Mouse (Mus musculus) CD4-positive, CD25-positive, alpha-beta regulatory T cell, adult 2 months (primary cell): ENCODE data around the gene Nfia.

Experiments
- DNase-seq: peaks from one replicate; pipeline ENCODE4 v3.0.0-alpha.2; 2012; ENCODE audit warnings: low read depth, low spot score

Nfia gene

DNA sequence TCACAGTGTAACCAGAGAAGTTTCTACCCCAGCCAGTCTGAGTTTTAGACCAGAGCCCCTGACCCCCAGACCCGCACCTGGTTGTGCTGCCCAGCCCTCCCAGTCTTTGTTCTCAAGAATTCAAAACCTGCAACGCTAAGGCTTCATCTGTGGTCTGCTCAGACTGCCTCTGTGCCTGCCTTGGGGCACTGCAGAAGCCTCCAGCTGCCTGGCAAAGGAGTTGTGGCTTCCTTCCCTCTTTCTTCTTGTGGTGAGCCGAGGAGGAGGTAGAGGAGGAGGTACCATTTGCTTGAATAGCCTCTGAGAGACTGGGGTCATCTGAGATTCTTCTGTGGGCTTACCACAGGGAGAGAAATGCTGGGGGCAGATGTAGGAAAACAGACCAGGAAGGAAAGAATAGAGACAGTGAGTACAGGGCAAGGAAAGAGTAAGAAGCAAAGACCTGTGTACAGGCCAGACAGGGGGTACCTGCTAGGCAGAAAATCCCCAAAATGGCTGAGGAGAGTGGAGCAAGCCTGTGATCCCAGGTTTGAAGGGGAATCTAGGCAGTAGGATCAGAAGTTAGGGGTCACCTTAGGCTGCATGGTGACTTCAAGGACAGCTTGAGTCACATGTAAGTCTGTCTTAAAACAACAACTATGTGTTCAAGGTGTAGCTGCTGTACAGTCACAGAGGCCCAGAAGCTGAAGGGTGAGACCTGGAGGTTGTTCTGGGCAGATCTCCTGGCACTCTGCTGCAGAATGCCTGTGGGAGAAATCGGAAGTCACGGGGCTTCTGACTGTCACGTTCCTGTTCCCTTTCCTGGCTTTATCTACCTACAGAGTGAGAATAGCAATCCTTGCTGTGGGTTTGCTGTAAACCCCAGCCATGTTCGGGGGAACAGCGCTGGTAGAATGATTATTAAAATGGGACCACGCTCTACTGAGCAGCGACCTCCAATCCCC lies 328.9 kb downstream of the Nfia start:
- DNase-seq = no peak

DNA sequence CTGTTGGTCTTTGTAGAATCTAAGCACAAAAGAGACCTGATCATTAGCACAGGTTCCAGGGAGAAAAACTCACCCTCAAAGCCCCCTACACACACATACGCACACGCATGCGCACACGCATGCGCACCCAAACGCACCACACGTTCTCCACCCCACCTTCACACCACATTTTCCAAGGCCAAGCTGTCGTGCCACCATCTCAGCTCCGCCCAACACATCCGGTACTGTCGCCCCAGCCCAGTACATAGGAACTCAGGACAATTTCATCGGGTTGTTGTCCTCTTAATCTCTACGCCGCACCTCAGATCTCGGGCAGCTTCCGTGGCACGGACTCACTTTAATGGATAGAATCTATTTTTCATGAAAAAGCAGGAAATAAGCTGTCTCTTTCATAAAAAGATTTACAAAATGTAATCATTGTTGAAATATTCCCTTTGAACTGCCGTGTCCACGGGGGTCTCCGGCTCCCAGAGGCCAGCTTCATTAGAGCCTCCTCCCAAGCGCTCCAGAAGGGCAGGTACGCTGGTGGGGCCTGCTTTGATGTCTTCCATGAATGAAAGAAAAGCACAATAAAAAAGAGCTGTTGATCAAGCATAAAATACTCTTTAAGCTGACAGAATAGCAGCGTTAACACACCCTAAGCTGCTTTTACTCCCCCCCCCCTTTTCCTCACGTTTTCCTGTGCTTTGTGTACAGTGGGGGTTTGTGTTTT lies 330.2 kb downstream of the Nfia start:
- DNase-seq = no peak

DNA sequence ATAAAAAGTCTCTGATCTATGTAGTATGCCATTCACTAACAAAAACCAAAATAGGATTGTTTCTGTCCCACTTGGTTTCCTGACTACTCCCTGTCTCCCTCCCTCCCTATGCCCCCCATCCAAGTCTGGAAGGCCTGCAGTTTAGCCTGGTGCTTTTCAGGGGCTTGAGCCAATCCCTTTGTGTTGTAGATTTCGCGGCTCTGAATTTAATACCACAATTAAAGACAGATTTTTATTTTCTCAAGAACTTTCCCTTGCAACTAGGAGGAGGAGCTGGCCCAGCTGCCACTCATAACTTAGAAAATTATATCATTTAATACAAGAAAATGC lies 330.8 kb downstream of the Nfia start:
- no peak for DNase-seq

DNA sequence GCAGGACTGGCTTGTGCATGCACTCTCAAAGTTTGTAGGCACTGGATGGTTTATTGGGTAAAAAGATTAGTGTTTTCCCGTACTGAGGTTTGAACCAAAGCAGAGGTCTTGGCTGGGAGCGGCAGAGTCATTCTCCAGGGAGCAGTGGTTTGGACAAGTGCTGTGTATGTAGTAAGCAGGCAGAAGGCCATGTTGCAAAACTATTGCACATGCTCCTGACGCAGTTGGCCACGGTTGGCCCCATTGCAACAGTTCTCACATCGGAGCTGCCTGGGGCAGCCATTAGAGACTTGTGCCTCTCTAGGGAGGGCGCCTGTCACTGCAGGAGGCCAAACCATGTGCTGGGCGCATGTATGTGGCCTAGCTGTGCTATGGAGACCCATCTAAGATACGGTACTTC lies 331.6 kb downstream of the Nfia start:
- no peak for DNase-seq

DNA sequence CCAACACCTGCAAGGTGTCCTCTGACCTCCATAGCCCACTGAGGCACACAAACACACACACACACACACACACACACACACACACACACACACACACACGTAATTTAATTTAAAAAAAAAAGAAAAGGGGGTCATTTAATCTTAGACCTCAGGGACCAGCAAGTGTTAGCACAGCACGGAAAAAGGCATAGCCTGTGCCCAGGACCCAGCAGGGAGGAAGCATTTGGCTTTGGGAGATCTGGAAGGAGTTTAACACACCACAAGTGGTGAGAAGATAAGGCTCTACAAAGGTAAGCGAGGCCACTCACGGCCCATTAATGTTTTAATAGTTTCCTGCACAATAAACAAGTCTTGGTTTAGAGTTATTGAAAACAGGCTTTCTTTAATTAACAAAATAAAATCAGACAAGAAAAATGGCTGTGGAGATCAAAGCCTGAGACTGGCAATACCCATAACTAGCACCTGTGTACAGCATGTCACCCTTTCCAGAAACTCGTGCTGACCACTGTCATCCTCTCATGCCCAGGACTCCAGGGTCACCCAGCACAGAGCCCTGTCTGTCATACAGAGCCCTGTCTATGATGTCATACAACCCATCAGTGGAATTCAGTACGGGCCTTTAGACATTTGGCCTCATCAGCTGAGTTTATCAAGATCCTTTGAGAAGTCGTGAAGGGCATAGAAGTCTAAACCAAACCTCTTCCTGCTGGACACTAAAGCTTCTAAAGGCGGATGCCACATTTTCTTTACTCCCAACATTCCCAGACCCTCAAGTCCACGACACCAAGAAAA lies 332.6 kb downstream of the Nfia start:
- no peak for DNase-seq

DNA sequence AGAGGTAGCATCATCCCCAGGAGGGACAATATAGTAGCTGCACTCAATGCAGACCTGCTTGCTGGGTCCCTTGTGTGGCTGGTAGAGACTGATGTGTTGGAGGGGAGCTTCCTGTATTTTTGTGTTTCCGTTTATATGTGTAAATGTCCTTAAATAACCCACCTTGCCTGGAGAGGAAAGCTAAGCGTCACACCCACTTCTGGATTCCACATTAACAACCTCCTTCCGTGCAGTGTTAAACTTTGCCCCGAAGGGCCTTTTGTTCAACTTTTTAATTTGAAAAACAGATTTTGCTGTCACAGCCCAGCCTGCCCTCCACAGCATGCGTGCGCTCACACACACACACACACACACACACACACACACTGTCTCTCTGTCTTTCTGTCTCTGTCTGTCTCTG lies 333.4 kb downstream of the Nfia start:
- DNase-seq = no peak

DNA sequence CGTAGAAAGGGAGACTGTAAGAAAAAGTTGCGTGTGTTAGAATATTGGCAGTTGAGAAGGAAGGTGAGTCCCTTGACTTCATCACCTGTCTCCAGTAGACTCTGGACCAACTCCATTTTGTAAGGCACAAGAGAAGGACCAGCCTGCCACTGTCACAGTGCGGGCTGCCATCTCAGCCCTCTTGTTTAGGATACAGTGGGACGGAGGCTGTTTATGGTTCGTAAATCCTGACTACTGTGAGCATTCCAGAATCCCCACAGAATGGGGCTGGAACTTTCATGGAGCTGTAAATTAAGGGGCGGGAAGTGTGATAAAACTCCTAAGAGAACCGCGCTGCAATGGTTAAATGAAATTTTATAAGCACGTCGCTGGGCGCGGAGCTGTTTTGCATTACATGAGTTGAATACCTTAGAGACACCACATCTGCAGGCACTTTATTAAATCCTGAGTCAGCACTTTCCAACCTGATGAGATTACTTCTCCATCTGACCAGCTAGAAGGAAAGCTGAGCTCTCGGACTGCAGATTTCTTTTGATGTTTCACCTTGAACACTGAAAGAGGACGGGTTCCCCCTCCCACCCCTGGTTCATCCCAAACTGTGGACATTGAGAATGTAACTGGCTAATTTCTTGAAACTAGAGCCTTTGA lies 334.0 kb downstream of the Nfia start:
- no peak for DNase-seq

DNA sequence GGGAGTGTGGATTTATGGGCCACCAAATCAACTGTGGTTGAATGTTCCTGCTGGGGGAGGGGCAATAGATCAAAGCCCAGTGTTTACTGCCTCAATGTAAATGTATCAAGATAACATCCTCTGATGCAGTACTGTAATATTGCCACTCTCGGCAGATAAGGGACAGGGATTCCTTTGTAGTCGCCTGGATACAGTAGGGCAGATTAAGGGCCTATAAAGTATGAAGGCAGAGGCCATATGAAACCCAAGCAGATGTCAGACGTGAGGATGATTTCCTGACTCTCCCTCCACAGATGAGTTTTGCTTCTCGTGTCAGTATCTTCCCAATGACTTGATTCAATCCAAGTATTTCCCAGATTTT lies 334.5 kb downstream of the Nfia start:
- no peak for DNase-seq

DNA sequence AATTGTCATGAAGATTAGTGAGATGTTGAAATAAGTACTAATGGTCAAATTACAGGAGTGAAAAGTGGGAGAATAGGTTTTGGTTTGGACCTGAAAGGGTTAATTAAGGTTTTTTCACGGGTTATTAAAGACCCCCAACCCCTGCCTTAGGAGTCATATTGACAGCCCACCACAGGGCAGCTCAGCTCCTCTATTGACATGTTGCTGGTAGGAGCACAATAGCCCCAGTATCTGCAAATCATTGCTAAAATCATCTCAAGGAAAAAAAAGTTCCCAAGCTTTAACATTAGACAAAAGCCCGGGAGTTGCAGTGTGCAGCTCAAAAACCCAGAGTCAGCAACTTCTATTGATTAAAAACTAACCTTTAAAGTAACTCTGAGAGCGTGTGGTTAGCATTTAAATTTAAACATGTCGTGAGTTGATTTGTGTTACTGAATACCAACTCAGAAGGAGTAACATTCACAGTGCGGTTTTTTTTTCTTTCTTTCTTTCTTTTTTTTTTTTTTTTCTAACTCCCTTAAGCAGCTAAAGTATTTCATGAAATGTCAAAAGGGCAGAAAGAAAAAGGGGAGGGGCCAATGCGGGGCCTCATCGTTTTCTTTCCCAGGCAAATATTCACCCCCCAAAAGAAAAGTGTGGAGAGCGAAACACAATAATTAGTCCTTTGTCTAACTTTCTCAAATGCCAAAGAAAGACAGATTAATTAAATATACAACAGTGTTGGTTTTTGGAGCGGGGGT lies 335.6 kb downstream of the Nfia start:
- no peak for DNase-seq

DNA sequence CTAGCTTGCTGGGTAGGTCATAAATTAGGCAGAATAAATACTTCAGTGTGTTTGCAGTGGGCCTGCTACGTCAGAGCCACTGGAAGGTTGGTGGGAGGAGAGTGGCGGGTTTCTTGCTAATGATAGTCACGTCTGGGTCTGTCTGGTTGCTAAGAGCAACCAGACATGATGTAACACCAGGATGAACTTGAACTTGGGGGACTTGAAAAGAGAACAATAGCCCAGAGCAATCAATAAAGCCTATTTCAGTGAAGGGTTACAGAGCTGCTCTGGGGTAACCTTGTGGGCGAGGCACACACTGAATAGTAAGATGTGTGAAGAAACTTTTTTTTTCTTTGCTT lies 336.1 kb downstream of the Nfia start:
- DNase-seq = peak; percentile 42

DNA sequence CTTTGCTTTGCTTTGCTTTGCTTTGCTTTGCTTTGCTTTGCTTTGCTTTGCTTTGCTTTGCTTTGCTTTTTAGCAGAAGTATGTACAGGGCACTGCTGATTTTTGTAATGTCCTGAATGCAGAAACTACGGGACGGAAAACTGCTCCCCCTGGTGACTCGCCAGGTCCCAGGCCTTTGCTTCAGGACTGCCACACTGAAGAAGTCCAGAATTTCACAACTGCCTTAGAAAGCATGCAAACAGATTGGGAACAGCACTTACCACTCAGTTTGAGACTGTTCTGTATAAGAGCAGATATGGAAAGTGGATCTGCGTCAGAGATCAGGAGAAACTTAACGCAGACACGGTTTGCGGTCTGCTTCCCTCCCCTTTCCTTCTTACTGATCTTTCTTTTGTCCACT lies 336.5 kb downstream of the Nfia start:
- peak; percentile 67 for DNase-seq

DNA sequence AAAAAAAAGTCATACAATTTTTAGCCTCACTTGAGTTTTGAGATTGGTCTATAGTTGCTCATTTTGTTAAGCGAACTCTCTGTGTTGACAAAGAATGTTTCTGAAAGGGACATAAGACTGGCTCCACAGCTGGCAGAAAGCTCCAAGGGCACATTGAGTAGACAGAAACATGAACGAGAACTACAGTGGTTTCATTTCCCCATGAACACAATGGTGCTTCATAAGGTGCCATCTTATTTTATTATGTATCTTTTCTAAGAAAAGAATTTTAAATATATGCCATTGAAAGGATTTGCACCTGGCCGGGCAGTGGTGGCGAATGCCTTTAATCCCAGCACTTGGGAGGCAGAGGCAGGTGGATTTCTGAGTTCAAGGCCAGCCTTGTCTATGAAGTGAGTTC lies 337.4 kb downstream of the Nfia start:
- DNase-seq = no peak

DNA sequence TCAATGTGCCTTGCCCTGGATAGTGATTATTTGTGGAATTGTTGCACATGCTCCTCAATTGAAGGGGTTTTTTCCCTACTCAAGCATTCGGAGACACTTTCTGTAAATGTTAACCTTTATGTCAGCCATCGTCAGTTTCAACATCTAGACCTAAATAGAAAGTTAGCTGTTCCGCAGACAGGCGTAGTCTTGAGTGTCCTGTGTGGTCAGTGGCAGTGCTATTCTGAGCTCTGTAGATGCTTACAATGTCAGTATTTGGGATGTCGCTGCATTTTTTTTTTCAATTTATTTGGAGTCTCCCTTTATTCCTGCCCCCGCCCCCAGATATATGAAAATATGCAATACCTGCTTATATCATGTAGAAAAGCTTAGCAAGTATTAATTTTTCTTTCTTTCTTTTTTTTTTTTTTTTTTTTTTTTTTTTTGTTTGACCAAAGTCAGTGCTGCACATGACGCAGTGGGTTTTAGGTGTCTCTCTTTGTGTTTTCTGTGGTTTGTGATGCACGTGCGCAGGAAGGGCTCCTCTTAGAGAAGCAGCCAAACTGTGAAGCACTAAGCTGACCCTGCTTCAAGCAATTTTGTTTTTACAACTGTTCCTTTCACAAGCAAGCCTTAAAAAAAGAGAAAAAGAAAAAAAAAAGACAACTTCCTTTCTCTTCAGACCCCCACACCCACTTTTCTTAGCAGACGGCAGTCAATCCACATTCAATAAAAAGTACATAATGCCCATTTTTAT lies 340.9 kb downstream of the Nfia start:
- peak; percentile 48 for DNase-seq

DNA sequence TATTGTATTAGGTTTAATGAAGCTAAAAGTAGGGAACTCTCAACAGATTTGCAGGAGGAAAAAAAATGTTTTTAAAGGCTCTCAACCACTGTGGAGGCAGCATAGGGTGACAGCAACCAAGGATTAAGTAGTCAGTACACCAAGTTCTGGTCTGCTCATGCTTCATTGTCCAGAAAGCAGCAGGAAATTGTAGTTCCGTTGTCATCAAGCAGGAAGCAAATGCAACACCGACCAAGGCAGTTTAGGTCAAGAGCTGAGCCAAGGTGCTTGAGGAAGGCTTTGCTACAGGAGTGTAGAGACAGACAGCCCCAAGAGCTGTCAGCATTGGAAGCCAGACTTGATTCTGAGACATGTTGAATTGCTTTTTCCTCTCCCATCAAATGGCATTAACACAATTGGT lies 342.4 kb downstream of the Nfia start:
- DNase-seq = no peak

DNA sequence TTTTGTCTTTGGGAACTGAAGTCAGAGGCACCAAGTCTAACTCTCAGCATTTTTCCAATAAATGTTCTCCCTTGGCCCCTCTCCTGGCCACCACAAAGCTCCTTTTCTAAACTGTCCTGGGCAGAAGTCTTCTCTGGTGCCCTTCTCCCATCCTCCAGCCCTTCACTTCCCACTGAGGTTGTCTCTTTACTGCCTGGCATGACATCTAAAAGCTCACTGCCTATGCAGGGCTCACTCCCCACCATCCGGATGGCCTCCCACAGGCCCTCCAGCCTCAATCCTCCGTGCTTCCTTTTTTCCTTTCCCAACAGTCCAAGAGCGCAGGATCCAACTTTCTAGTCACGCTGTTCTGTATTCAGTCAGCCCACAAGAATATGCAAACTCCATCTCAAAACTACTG lies 342.9 kb downstream of the Nfia start:
- no peak for DNase-seq

DNA sequence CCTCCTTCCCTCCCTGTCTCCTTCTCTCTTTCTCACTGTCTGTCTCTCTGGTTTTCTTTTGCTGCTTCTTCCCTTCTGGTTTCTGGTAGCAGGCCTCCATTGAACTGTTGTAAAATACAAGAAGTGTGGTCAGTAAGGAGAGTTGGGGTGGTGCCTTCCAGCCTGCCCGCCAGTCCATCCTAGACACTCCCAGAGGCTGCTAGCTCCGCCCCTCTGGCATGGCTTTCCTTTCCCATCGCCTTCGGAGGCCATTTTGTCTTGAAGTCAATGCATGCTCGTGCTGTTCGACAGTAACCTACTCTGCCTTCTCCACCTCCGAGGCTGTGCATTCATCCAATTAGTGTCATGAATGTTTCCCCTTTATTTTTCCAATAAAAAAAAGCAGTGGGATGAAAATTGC lies 343.5 kb downstream of the Nfia start:
- no peak for DNase-seq

DNA sequence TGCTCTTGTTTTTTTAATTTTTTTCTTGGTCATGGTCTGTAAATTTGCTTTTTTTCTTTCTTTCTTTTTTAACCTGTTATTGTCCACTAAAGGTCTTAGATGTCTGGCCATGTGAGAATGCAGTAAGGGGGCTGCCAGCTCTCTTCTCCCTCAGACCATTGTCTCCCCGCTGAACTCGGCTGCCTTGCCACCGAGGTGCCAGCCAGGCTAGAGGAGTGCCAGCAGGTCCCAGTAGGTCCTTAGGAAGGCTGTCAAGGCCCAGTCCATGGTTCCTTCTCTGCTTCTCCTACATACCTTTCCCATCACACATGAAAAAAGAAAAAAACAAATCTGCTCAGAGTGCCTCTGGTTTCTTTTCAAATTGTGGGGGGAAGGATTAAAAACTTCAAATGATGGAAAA lies 345.6 kb downstream of the Nfia start:
- DNase-seq = no peak

DNA sequence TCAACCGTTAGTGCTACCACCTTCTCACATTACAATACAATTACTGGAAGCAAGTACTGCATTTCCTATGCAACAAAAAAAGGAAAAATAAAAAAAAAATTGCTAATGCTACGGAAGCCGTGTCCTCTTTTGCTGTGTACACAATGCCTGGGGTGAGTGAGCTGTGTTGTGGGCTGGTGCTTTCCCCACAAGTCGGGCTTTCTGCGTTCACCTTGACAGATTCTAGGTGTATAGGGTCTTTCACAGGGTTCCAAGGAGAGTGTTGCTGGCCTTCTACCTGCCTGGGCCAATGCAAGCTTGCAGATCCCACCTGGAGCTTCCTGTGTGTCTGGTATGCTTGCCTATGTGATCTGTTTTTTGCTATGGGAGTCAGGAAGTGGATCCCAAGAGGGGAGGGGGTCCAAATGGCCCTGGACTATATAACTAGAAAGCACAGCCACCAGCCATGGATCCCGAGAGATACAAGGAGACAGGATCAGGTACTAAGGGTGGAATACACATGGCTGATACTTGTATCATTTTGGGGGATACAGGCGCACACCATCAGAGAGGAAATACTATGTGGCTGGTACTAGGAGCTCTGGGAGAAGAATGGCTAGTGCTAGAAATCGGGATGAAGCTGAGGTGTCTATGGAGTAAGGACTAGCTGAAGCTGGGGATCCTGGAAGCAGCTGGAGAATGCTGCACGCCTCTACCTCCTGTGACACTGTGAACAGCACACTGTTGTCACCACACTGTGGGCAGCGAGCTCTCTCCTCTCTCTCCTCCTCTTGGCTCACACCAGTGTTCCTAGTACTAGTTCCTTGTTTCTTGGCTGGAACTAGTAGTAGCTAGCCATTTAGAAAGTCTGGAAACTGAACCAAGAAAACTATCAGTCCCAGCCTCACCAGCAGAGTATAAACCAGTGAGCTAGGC lies 346.5 kb downstream of the Nfia start:
- DNase-seq = peak; percentile 31

DNA sequence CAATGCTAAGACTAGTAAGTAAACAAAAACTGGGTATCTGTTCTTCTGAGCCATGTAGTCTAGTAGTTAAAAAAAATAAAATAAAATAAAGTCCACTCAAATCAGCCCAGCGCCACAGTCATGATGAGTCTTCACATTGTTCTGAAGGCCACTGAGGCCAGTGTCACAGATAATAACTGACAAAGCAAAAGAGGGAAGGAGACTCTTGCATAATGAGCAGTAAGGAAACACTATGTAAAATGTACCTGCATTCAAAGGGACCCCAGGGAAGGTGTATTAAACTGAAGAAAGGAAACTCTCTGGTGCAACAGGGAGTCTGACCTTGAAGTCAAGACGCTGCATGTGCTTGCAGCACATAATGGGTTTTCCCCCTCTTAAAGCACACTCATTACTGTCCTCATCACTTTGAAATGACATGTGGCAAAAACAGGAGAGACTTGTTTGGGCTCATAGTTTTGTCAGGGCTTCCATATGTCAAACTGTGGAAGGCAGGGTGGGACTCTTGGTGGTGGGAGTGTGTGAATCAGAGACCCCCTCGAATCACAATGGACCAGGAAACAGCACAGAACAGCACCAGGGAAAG lies 347.5 kb downstream of the Nfia start:
- DNase-seq = peak; percentile 38
